Mouse (Mus musculus) forebrain, embryonic 15.5 days (tissue): ENCODE results near the gene Hspa1b. TPM values are rescaled to one million over a fixed set of nuclear protein-coding genes. Genes with fewer than 3 reads are reported as not detected.
"Not testable (repeated sequence)": the region's sequence is repeated elsewhere in the genome, so short reads cannot be mapped to it uniquely, and the experiment has no call there.

Experiments
- ATAC-seq: fragments of 200-750 bp; cut with Nextera tagmentation; replicated peaks from 2 replicates; pipeline ENCODE4 v1.8.0; 2017; ENCODE audit warnings: mild to moderate bottlenecking, moderate TSS enrichment, moderate library complexity
- H3K27ac ChIP-seq: fragments of 300-500 bp; sonication (generic); replicated peaks from 2 replicates; pipeline ENCODE4 v1.5.1; 2015; ENCODE audit warnings: mild to moderate bottlenecking, inconsistent platforms
- H3K27me3 ChIP-seq: fragments of 300-500 bp; sonication (generic); 2 replicates; pipeline ENCODE4 v1.6.1; 2015; ENCODE audit warnings: inconsistent platforms
- H3K36me3 ChIP-seq: fragments of 300-500 bp; sonication (generic); 2 replicates; pipeline ENCODE4 v1.6.1; 2015; ENCODE audit warnings: mild to moderate bottlenecking, inconsistent platforms
- H3K4me1 ChIP-seq: fragments of 300-500 bp; sonication (generic); 2 replicates; pipeline ENCODE4 v1.6.1; 2015; ENCODE audit warnings: inconsistent platforms
- H3K4me2 ChIP-seq: fragments of 300-500 bp; sonication (generic); replicated peaks from 2 replicates; pipeline ENCODE4 v1.6.1; 2015; ENCODE audit warnings: mild to moderate bottlenecking, inconsistent platforms
- H3K4me3 ChIP-seq: fragments of 300-500 bp; sonication (generic); 2 replicates; pipeline ENCODE4 v1.5.1; 2015; ENCODE audit warnings: mild to moderate bottlenecking, inconsistent platforms
- H3K9ac ChIP-seq: fragments of 300-500 bp; sonication (generic); replicated peaks from 2 replicates; pipeline ENCODE4 v1.6.1; 2015; ENCODE audit warnings: mild to moderate bottlenecking, inconsistent platforms
- H3K9me3 ChIP-seq: fragments of 300-500 bp; sonication (generic); 2 replicates; pipeline ENCODE4 v1.6.1; 2016; ENCODE audit warnings: inconsistent platforms
- WGBS: fragments of 180-500 bp; shearing (Covaris S2); methylation state at CpG from one replicate; pipeline ENCODE4 v1.1.7; 2015; ENCODE audit warnings: mixed read lengths; 5-methylcytosine and 5-hydroxymethylcytosine counted together
- polyA plus RNA-seq: library from polyadenylated mRNA; unstranded; fragments of >200 nt; fragmentation: Nextera tagmentation; extraction: Ambion mirVana; gene quantifications from 2 replicates; pipeline ENCODE4 v1.2.1, GENCODE M21; 2015

The Hspa1b gene
- polyA plus RNA-seq, 1 experiment from 2014 or later, result 0.17 TPM

GRCm38 (mm10) chr17:34950514-34951455 lies 8.3 kb downstream of the Hspa1b start:
- Histone ChIP-seq H3K27me3 (peaks cover 11% of the 10 kb centered on the region), H3K27ac (peak overlapping the region; percentile 89), H3K4me2 (peak overlapping the region; percentile 91), H3K9ac (peak overlapping the region; percentile 96), H3K4me1 (peaks cover 20% of the 10 kb centered on the region), H3K36me3 (peaks cover 15% of the 10 kb centered on the region), H3K9me3 (no peaks in the 10 kb centered on the region), H3K4me3 (peak overlapping the region; percentile 84)
- no peak for ATAC-seq
- WGBS, result 20% methylated on average over 10 of the region's 10 CpGs

- 33% methylated on average over 4 of the region's 4 CpGs for WGBS
- Histone ChIP-seq H3K27ac (0 out of 2 replicates have a peak overlapping the region, but pooled peaks have one; percentile 11), H3K9me3 (no peaks in the 10 kb centered on the region), H3K27me3 (no peaks in the 10 kb centered on the region), H3K4me1 (peaks cover 20% of the 10 kb centered on the region), H3K9ac (no peak overlapping the region), H3K4me2 (no peak overlapping the region), H3K36me3 (peaks cover 15% of the 10 kb centered on the region), H3K4me3 (0 out of 2 replicates have a peak overlapping the region, but pooled peaks have one; percentile 1)
- 0 out of 2 replicates have a peak, but pooled peaks have one; percentile 4 for ATAC-seq
These were observed 9.5 kb downstream of the Hspa1b start for GRCm38 (mm10) chr17:34949553-34949969.

- ATAC-seq, result not testable (repeated sequence)
- WGBS, result 60% methylated on average over 9 of the region's 9 CpGs
These were observed 10.1 kb downstream of the Hspa1b start for GRCm38 (mm10) chr17:34948721-34949552.

DNA sequence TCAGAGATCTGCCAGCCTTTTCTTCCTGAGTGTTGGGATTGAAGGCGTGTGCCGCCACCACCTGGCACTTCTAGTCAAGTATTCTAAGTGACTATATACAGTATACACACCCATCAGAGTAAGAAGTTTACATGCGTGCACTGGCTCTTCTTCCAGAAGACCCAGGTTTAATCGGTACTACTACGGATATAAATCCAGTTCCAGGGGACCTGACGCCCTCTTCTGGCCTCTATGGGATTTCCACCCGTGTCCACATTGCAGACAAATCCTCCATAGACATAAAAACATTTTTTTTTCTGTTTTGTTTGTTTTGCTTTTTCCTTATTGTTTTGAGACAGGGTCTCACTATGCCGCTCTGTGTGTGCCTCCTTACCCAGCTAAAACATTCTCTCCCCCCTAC lies 11.4 kb downstream of the Hspa1b start:
- peaks cover 15% of the 10 kb centered on the region for H3K36me3 ChIP-seq
- peaks cover 20% of the 10 kb centered on the region for H3K4me1 ChIP-seq
- 20% methylated on average over 8 of the region's 8 CpGs for WGBS
- H3K4me3 ChIP-seq, result no peak overlapping the region
- H3K4me2 ChIP-seq, result no peak overlapping the region
- no peak overlapping the region for H3K9ac ChIP-seq
- no peak overlapping the region for H3K27ac ChIP-seq
- H3K9me3 ChIP-seq, result no peaks in the 10 kb centered on the region
- ATAC-seq, result no peak
- no peaks in the 10 kb centered on the region for H3K27me3 ChIP-seq

More at GRCm38 (mm10) chr17:34948721-34949552, 10.1 kb downstream of the Hspa1b start:
- not testable (repeated sequence) for H3K9me3 ChIP-seq, H3K4me2 ChIP-seq, H3K27ac ChIP-seq, H3K9ac ChIP-seq, H3K27me3 ChIP-seq, H3K4me3 ChIP-seq
- Histone ChIP-seq H3K4me1 (peaks cover 20% of the 10 kb centered on the region), H3K36me3 (peaks cover 15% of the 10 kb centered on the region)

- Histone ChIP-seq H3K9me3 (no peaks in the 10 kb centered on the region), H3K4me1 (peaks cover 23% of the 10 kb centered on the region), H3K36me3 (peaks cover 15% of the 10 kb centered on the region), H3K4me3 (no peak overlapping the region), H3K27me3 (no peaks in the 10 kb centered on the region), H3K27ac (no peak overlapping the region), H3K9ac (no peak overlapping the region), H3K4me2 (no peak overlapping the region)
- 89% methylated on average over 5 of the region's 5 CpGs for WGBS
- no peak for ATAC-seq
These were observed 12.4 kb downstream of the Hspa1b start for GRCm38 (mm10) chr17:34946486-34947140.

- no peaks in the 10 kb centered on the region for H3K9me3 ChIP-seq
- no peak overlapping the region for H3K27ac ChIP-seq
- peaks cover under 1% of the 10 kb centered on the region; the same call in 1 of the 2 replicates for H3K36me3 ChIP-seq
- H3K4me2 ChIP-seq, result no peak overlapping the region
- H3K4me3 ChIP-seq, result no peak overlapping the region
- no peak for ATAC-seq
- 0 out of 2 replicates have a peak, but pooled peaks cover 4% of the 10 kb centered on the region for H3K4me1 ChIP-seq
- no peaks in the 10 kb centered on the region for H3K27me3 ChIP-seq
- no peak overlapping the region for H3K9ac ChIP-seq
These were observed 14.7 kb downstream of the Hspa1b start for GRCm38 (mm10) chr17:34944362-34944761.

- H3K27ac ChIP-seq, result no peak overlapping the region
- no peak for ATAC-seq
- H3K36me3 ChIP-seq, result no peaks in the 10 kb centered on the region
- no peaks in the 10 kb centered on the region for H3K9me3 ChIP-seq
- H3K9ac ChIP-seq, result no peak overlapping the region
- H3K27me3 ChIP-seq, result no peaks in the 10 kb centered on the region
- no peak overlapping the region for H3K4me3 ChIP-seq
- 0 out of 2 replicates have a peak, but pooled peaks cover 4% of the 10 kb centered on the region for H3K4me1 ChIP-seq
- no peak overlapping the region for H3K4me2 ChIP-seq
- WGBS, result 86% methylated on average over 4 of the region's 4 CpGs
These were observed 15.8 kb downstream of the Hspa1b start for GRCm38 (mm10) chr17:34943128-34943815.

GRCm38 (mm10) chr17:34941344-34942041 lies 17.5 kb downstream of the Hspa1b start:
- Histone ChIP-seq H3K9me3 (no peaks in the 10 kb centered on the region), H3K27ac (no peak overlapping the region), H3K4me1 (0 out of 2 replicates have a peak, but pooled peaks cover 4% of the 10 kb centered on the region), H3K4me3 (peak overlapping the region; percentile 14; the same call in 1 of the 2 replicates), H3K9ac (0 out of 2 replicates have a peak overlapping the region, but pooled peaks have one; percentile 17), H3K4me2 (peak overlapping the region; percentile 37), H3K36me3 (no peaks in the 10 kb centered on the region), H3K27me3 (no peaks in the 10 kb centered on the region)
- 5% methylated on average over 15 of the region's 15 CpGs for WGBS
- no peak for ATAC-seq

DNA sequence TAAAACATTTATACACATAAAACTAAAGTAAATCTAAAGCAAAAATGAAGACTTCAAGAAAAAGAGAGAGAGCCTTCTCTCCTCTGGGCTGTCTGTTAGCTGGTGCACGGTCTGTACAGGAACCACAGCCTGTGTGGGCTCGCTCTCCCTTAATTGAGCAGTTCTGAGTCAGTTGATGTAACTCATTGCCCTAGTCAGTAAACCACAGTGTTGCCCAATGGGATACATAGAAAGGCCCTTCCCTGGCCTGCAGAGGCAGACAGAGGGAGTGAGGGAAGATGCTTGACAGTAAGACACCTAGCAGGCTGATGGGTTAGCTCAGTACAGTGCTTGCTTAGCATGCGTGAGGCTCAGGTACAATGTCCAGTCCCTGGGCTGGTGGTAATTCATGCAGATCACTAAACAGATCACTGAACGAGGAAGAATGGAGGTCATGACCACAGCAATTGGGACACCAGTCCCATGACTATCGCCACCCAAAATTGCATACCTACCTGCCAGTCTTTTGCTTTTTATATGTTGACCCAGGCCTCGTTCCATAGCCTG lies 21.0 kb downstream of the Hspa1b start:
- H3K27ac ChIP-seq, result no peak overlapping the region
- H3K9ac ChIP-seq, result no peak overlapping the region
- 0 out of 2 replicates have a peak, but pooled peaks cover 2% of the 10 kb centered on the region for H3K36me3 ChIP-seq
- ATAC-seq, result no peak
- no peaks in the 10 kb centered on the region for H3K9me3 ChIP-seq
- 0 out of 2 replicates have a peak, but pooled peaks cover 4% of the 10 kb centered on the region for H3K4me1 ChIP-seq
- H3K27me3 ChIP-seq, result no peaks in the 10 kb centered on the region
- no peak overlapping the region for H3K4me3 ChIP-seq
- no peak overlapping the region for H3K4me2 ChIP-seq
- whole genome bisulfite sequencing, result 82% methylated on average over 6 of the region's 6 CpGs

DNA sequence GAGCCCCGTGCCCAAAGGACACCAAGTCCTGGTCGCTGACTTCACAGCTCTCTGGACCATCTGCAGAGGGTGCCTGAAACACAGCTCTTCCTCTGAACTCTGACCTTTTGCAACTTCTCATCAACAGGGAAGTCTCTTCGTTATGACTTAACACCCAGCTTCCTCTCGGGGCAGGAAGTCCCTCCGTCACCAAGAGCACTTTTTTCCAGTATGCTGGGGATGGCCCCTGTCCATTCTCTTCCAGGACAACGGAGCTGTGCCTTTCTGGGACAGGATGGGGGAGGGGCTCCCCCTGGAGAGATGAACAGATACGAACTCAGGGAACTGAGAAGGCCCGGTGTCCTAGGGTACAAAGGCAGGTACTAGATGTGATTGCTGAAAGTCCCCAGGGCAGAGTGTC lies 24.2 kb downstream of the Hspa1b start:
- H3K36me3 ChIP-seq, result 0 out of 2 replicates have a peak, but pooled peaks cover 2% of the 10 kb centered on the region
- H3K9me3 ChIP-seq, result no peaks in the 10 kb centered on the region
- H3K4me3 ChIP-seq, result no peak overlapping the region
- WGBS, result 57% methylated on average over 8 of the region's 8 CpGs
- no peak overlapping the region for H3K27ac ChIP-seq
- peaks cover 9% of the 10 kb centered on the region for H3K4me1 ChIP-seq
- H3K4me2 ChIP-seq, result no peak overlapping the region
- no peak for ATAC-seq
- no peak overlapping the region for H3K9ac ChIP-seq
- H3K27me3 ChIP-seq, result no peaks in the 10 kb centered on the region
